Mouse (Mus musculus) T-cell, adult 66 days (primary cell): ENCODE data around the gene Hcfc1r1. TPM values are rescaled to one million over a fixed set of nuclear protein-coding genes. Genes with fewer than 3 reads are reported as not detected.

Source experiments
- total RNA-seq, 2 experiments: library from RNA; stranded (reverse); gene quantifications; 3 replicates in 1 of 2; 4 replicates in 1 of 2; pipeline ENCODE4 v1.2.4; 2023

Hcfc1r1 gene
- total RNA-seq: 10 to 100 TPM; 34.9 to 35.2 TPM

GRCm38 (mm10) chr17:23673424-23674073 lies at the start of gene Hcfc1r1, which contains the start of gene Thoc6:
Gene Hcfc1r1 (plus strand): TSS chr17:23673596.
Gene Thoc6 (minus strand): TSS chr17:23673882.

DNA sequence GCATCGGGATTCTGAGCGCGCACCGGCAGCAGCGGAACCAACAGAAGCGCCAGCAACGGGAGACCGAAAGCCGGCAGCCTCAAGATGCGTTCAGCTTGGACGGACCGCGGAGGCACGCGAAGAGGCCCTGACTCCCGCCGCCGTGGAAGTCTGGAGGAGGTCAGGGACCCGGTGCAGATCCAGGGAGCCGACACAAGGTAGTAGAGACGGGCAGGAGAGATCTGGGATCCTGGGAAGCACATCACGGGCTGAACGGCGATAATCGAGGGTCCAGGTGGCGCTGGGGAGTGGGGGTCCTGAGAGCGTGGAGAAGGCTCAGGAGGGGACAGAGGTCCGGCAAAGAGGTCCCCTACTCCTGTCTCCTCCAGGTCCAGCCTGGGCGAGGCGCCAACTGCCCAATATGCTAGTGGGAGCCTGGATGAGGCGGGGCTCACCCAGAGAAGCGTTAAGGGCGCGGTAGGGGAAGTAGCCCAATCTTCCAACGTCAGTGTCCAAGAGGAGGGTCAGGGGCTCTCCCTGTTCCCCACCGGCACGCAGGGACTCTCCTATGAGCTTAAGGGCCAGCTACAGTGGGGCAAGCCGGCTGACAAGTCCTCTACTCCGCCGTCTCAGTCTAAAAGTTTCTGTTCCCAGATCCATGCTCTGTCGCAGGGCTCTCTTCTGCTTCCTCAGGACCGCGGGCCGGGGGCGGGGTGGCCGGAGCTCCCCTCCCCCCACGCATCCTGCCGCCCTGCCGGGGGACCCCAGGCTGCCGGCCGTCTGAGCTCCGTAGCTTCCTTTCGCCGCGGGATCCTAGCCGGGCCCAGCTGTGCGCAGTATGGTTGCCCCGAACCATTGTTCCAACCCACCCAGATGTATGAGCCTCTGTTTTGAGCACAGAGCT lies 28.5 kb upstream of the Hcfc1r1 start, which contains the start of gene Mmp25:
Mmp25 (minus strand) TSS at position 665 of the 883 bp plus-strand sequence.

GRCm38 (mm10) chr17:23660117-23660875 lies 13.1 kb upstream of the Hcfc1r1 start, which contains the start of gene Bicdl2:
Gene Bicdl2 (plus strand): TSS chr17:23660506.

DNA sequence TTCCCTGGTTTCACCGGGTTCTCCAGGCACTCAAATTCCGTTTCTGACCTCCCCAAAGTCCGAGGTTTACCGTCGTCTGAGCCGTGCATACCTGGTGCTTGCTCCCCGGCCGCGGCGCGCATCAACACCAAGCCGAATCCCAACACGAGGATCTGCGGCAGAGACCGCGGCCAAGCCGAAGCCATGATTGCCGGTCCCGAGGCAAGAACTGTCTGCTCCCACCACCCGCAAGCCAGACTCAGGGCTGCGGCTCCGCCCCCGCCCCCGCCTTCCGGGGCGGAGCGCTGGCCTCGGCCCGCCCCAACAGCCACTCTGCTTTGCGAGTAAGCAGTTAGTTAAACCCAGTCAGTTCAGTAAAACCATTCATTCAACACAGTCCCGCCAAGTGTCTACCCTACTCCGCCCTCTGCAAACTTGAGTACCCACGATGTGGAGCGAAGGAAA lies 3.9 kb downstream of the Hcfc1r1 start, which contains the start of gene Tnfrsf12a:
Tnfrsf12a (minus strand) TSS at position 233 of the 444 bp plus-strand sequence.

GRCm38 (mm10) chr17:23679127-23679835 lies 5.9 kb downstream of the Hcfc1r1 start, which contains the start of gene Cldn6:
Gene Cldn6 (plus strand): TSS chr17:23679249.

GRCm38 (mm10) chr17:23683856-23684672 lies 10.7 kb downstream of the Hcfc1r1 start, which contains the start of gene Cldn9:
Gene Cldn9 (minus strand): TSS chr17:23684026.

GRCm38 (mm10) chr17:23722376-23723125 lies 49.2 kb downstream of the Hcfc1r1 start, which contains the start of gene 1520401A03Rik:
Gene 1520401A03Rik (minus strand): TSS chr17:23722783.

Other genes with a start within 250 kb of the Hcfc1r1 start
- gene Vmn2r117, start 193.9 kb upstream of the Hcfc1r1 start, total RNA-seq: not detected
- gene Zfp213, start 109.4 kb upstream of the Hcfc1r1 start, total RNA-seq: 10 to 100 TPM; 10.0 to 11.4 TPM
- not detected for gene Zfp13, start 74.1 kb upstream of the Hcfc1r1 start, total RNA-seq
- not detected for gene Zscan10, start 72.7 kb upstream of the Hcfc1r1 start, total RNA-seq
- gene Mmp25, start 28.3 kb upstream of the Hcfc1r1 start, total RNA-seq: 1 to 10 TPM in 1 of 2 experiments, under 1 TPM in 1; 0.47 to 1.0 TPM
- not detected for gene Bicdl2, start 13.1 kb upstream of the Hcfc1r1 start, total RNA-seq
- 10 to 100 TPM; 18.6 to 19.2 TPM for gene Thoc6, start 286 bp downstream of the Hcfc1r1 start, total RNA-seq
- gene Tnfrsf12a, start 3.9 kb downstream of the Hcfc1r1 start, total RNA-seq: 10 to 100 TPM; 24.3 to 27.1 TPM
- not detected for gene Cldn6, start 5.7 kb downstream of the Hcfc1r1 start, total RNA-seq
- gene Cldn9, start 10.4 kb downstream of the Hcfc1r1 start, total RNA-seq: not detected
- not detected for gene 1520401A03Rik, start 49.2 kb downstream of the Hcfc1r1 start, total RNA-seq
- 10 to 100 TPM; 35.4 to 36.1 TPM for gene Pkmyt1, start 52.7 kb downstream of the Hcfc1r1 start, total RNA-seq
- gene Paqr4, start 67.3 kb downstream of the Hcfc1r1 start, total RNA-seq: 1 to 10 TPM; 2.5 to 6.1 TPM
- gene Kremen2, start 72.2 kb downstream of the Hcfc1r1 start, total RNA-seq: 1 to 10 TPM; 2.6 to 2.9 TPM
- 10 to 100 TPM; 29.1 to 32.6 TPM for gene Flywch1, start 98.0 kb downstream of the Hcfc1r1 start, total RNA-seq
- gene Flywch2, start 112.5 kb downstream of the Hcfc1r1 start, total RNA-seq: under 1 TPM in 1 of 2 experiments, not detected in 1; 0.89 TPM
- gene Srrm2, start 116.9 kb downstream of the Hcfc1r1 start, total RNA-seq: 1,000 to 10,000 TPM; 1,478 to 1,622 TPM
- gene Elob, start 155.5 kb downstream of the Hcfc1r1 start, total RNA-seq: 100 to 1,000 TPM; 205 to 212 TPM
- not detected for gene Prss33, start 162.5 kb downstream of the Hcfc1r1 start, total RNA-seq
- not detected for gene Prss32, start 170.3 kb downstream of the Hcfc1r1 start, total RNA-seq
- gene Prss41, start 170.6 kb downstream of the Hcfc1r1 start, total RNA-seq: 1 to 10 TPM; 1.0 to 1.2 TPM
- gene Prss21, start 194.5 kb downstream of the Hcfc1r1 start, total RNA-seq: not detected
- gene Dcpp1, start 207.3 kb downstream of the Hcfc1r1 start, total RNA-seq: not detected
- gene Dcpp2, start 207.3 kb downstream of the Hcfc1r1 start, total RNA-seq: not detected
- not detected for gene Dcpp3, start 243.9 kb downstream of the Hcfc1r1 start, total RNA-seq